Mouse (Mus musculus): ENCODE data around the gene Cyp3a11.
"Not testable (repeated sequence)": the region's sequence is repeated elsewhere in the genome, so short reads cannot be mapped to it uniquely, and the experiment has no call there.

Gene Cyp3a11

GRCm38 (mm10) chr5:145879688-145880087 lies at the start of gene Cyp3a11:
Cyp3a11 (minus strand) TSS chr5:145879964.
- no peak for DNase-seq

- no peak for DNase-seq
Observed at GRCm38 (mm10) chr5:145912912-145913311, 33.1 kb upstream of the Cyp3a11 start.

DNA sequence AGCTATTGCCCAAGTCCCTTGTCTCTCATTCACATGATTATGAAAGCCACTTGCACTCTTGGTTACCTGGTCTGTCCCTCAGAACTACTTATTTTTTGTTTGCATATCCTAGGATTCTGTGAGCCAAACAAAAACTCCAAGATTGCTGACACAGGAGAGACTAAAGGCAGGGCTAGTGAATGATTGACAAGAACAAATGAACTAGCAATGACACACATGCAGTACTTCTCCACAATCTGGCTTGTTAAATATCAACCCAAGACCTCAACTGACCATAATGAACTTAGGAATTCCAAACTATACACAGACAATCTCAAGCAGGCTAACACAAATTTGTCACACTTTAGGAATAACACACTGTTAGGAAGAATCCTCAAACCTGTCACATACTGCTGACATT lies 32.0 kb upstream of the Cyp3a11 start:
- DNase-seq = no peak

- not testable (repeated sequence) for DNase-seq
Observed at GRCm38 (mm10) chr5:145906937-145907336, 27.2 kb upstream of the Cyp3a11 start.

GRCm38 (mm10) chr5:145904535-145904934 lies 24.8 kb upstream of the Cyp3a11 start:
- no peak for DNase-seq

GRCm38 (mm10) chr5:145903349-145903748 lies 23.6 kb upstream of the Cyp3a11 start:
- DNase-seq = no peak

DNA sequence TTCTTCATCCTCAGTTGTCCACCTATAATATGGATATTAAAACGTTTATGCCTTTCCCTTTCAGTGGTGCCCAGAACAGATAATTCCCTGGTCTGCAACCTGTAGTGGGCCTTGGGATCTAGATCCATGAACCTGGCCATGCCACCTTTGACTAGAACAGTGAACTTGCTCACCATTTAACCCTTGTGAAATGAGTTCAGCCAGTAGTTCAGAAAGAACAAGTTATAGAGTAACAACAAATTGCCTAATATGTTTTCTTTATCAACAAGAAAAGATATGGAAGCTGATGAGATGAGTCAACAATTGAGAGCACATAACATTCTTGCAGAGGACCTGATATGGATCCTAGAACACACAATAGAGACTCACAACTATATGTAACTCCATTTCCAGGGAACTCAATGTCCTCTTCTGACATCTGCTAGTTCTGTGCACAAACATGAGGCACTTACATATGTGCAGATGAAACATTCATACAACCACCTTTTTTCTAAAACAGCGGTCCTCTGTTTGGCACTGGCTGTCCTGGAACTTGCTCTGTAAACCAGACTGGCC lies 20.7 kb upstream of the Cyp3a11 start:
- no peak for DNase-seq

GRCm38 (mm10) chr5:145897271-145897670 lies 17.5 kb upstream of the Cyp3a11 start:
- DNase-seq = no peak

DNA sequence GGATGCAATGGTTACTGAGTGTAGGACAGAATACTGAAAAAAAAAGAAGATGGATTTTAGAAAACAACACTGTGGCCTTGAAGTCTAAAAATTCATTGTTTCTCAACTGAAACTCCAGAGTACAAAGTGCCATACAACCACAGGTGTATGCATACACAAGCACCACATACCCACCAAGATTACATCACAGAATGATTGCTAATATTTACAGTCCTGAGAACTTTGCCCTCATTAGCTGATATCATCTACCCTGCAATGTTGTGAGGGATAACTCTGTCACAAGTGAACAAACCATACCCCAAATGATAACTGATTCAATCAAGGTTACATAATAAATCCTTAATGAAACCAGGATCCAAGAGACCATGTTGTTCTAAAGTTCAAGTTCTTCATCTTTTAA lies 1.4 kb upstream of the Cyp3a11 start:
- no peak for DNase-seq

DNA sequence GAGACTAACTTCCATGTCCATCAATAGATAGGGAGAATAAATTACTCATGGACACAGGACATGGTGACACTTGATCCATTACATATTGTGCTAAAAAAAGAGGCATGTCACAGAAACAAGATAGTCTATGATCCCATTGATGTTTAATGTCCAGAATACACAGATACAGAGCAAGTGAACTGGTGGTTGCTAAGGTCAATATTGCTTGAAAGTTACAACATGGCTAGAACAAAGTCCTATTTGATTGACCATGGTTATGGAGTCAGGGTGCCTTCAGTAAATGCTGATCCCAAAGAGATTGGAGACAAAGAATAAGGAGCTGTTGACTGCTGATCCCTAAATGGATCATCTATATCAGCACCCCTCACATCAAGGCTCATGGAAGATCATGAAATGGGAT lies 12.3 kb downstream of the Cyp3a11 start:
- not testable (repeated sequence) for DNase-seq

DNA sequence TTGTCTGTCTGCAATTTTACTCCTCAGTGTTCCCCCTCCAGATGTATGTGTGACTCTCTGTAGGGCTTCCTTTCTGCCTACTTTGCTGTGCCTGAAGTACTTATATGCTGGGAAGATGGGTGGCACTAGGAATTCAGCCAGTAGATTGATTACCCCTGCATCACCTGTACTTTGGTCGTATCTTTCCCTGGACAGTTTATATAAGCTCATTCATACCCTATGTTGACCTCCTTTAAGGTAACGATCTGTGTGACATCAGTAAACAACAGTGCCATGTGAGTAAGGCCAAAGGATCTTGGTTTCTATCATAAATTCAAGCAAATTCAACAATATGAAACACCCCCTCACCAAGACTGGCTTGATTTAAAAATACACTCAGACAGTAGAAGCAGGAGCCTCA lies 74.0 kb downstream of the Cyp3a11 start, which contains the start of gene Cyp3a44:
Gene Cyp3a44, minus strand, starts transcription at position 79 of the 400 bp plus-strand sequence.
- not testable (repeated sequence) for DNase-seq
